Mouse (Mus musculus) spleen, postnatal 10 days (tissue): ENCODE results near the gene Zfp462.

Experiments used
- DNase-seq, 2 experiments: peaks; one replicate each; pipeline ENCODE4 v3.0.0; 2021 to 2022; ENCODE audit warnings: low spot score in 2 of 2

The Zfp462 gene

GRCm38 (mm10) chr4:55047266-55047665 is 102.4 kb downstream of the Zfp462 start:
- no peak for DNase-seq

GRCm38 (mm10) chr4:55049938-55050610 is 105.2 kb downstream of the Zfp462 start:
- no peak for DNase-seq

GRCm38 (mm10) chr4:55051345-55051744 is 106.5 kb downstream of the Zfp462 start:
- DNase-seq: no peak

GRCm38 (mm10) chr4:55052686-55053085 is 107.8 kb downstream of the Zfp462 start:
- no peak for DNase-seq

- no peak for DNase-seq
These were observed 113.0 kb downstream of the Zfp462 start for GRCm38 (mm10) chr4:55057666-55058455.

- DNase-seq: no peak
These were observed 114.1 kb downstream of the Zfp462 start for GRCm38 (mm10) chr4:55058901-55059300.

- no peak for DNase-seq
These were observed 121.7 kb downstream of the Zfp462 start for GRCm38 (mm10) chr4:55066341-55067170.

GRCm38 (mm10) chr4:55071535-55071934 is 126.7 kb downstream of the Zfp462 start:
- DNase-seq: no peak

- no peak for DNase-seq
These were observed 132.5 kb downstream of the Zfp462 start for GRCm38 (mm10) chr4:55077133-55077889.

- DNase-seq: no peak
These were observed 133.3 kb downstream of the Zfp462 start for GRCm38 (mm10) chr4:55077902-55078716.

- DNase-seq: no peak
These were observed 134.2 kb downstream of the Zfp462 start for GRCm38 (mm10) chr4:55079056-55079455.

GRCm38 (mm10) chr4:55084080-55084688 is 139.3 kb downstream of the Zfp462 start:
- DNase-seq: no peak

GRCm38 (mm10) chr4:55088153-55088552 is 143.3 kb downstream of the Zfp462 start:
- no peak for DNase-seq

- no peak for DNase-seq
These were observed 144.1 kb downstream of the Zfp462 start for GRCm38 (mm10) chr4:55088922-55089321.

GRCm38 (mm10) chr4:55097157-55097556 is 152.3 kb downstream of the Zfp462 start:
- no peak for DNase-seq

GRCm38 (mm10) chr4:55098366-55098765 is 153.5 kb downstream of the Zfp462 start:
- DNase-seq: no peak

- DNase-seq: no peak
These were observed 156.0 kb downstream of the Zfp462 start for GRCm38 (mm10) chr4:55100851-55101250.

- no peak for DNase-seq
These were observed 156.8 kb downstream of the Zfp462 start for GRCm38 (mm10) chr4:55101601-55102000.

GRCm38 (mm10) chr4:55102382-55102781 is 157.5 kb downstream of the Zfp462 start:
- no peak for DNase-seq

- DNase-seq: no peak
These were observed 158.7 kb downstream of the Zfp462 start for GRCm38 (mm10) chr4:55103575-55103974.
